Mouse (Mus musculus): Measurements from ENCODE around the gene Men1. TPM values are rescaled to one million over a fixed set of nuclear protein-coding genes. Genes with fewer than 3 reads are reported as not detected.

Men1 gene
- total RNA-seq, 2 experiments from 2014 or later: 63.3 to 64.8 TPM

GRCm38 (mm10) chr19:6363411-6364240 lies 28.8 kb downstream of the Men1 start, which contains the start of gene Sf1:
Gene Sf1, plus strand, starts transcription at chr19:6363690.
- peak; percentile 96 for DNase-seq (ENCODE audit: extremely low spot score in 1 of 2, low spot score in 1 of 2)

GRCm38 (mm10) chr19:6364317-6364725 lies 29.5 kb downstream of the Men1 start:
- DNase-seq (ENCODE audit: extremely low spot score in 1 of 2, low spot score in 1 of 2): peak; percentile 85 to 88

- no peak for DNase-seq (ENCODE audit: extremely low spot score in 1 of 2, low spot score in 1 of 2)
These were observed 30.1 kb downstream of the Men1 start for GRCm38 (mm10) chr19:6364842-6365241.

- DNase-seq (ENCODE audit: extremely low spot score in 1 of 2, low spot score in 1 of 2): no peak
These were observed 35.4 kb downstream of the Men1 start for GRCm38 (mm10) chr19:6370175-6370574.

DNA sequence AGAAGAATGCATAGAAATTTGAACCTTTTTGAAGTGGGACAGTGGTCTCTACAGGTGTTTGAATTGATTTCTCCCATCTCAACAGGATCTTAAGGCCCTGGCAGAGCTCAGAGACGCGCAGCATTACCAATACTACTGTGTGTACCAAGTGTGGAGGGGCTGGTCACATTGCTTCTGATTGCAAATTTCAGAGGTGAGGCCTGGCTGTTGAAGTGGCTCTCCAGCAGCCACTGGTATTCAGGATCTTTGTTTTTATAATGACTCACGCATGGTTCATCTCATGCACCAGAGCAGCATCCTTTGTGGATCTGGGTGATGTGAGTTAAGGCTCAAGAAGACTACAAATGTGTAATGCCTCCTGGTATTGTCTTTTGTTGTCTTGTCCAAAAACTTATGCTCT lies 37.7 kb downstream of the Men1 start:
- DNase-seq (ENCODE audit: extremely low spot score in 1 of 2, low spot score in 1 of 2): no peak

DNA sequence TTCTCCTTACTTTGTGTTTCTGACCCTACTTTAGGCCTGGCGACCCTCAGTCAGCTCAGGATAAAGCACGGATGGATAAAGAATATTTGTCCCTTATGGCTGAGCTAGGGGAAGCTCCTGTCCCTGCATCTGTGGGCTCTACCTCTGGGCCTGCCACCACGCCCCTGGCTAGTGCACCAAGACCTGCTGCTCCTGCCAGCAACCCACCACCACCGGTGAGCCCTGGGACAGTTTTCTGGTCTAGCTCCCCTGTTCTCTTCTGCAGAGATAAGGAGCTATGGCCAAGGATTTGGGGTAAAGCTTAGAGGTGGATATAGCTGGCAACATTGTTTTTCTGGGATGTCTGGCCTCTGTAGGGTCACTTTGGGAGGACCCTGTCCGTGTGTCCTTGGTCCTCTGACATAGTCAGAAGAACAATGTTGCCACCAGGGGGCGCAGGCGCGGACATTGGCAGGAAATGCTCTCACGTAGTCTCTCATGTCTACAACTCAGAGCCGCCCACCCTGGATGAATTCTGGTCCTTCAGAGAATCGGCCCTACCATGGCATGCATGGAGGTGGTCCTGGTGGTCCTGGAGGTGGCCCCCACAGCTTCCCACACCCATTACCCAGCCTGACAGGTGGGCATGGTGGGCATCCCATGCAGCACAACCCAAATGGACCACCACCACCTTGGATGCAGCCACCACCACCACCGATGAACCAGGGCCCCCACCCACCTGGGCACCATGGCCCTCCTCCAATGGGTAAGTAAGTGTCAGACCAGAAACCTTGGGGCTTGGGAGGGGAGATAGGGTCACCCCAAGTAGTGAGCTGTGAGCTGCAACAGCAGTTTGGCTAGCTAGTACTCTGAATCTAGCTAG lies 39.0 kb downstream of the Men1 start:
- peak; percentile 69 to 94 for DNase-seq (ENCODE audit: extremely low spot score in 1 of 2, low spot score in 1 of 2)

DNA sequence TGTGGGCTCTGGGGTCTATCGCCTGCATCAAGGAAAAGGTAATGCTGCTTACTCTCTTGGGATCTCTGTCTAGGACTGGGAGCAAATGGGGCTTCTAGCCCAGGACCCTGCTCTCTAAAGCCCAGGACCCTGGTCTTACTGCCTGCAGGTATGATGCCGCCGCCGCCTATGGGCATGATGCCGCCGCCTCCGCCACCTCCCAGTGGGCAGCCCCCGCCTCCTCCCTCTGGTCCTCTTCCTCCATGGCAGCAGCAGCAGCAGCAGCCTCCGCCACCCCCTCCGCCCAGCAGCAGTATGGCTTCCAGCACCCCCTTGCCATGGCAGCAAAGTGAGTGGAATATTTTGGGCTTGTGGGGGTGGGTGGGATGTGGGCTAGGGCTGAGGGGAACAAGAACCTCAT lies 39.8 kb downstream of the Men1 start:
- no peak for DNase-seq (ENCODE audit: extremely low spot score in 1 of 2, low spot score in 1 of 2)

- no peak for DNase-seq (ENCODE audit: extremely low spot score in 1 of 2, low spot score in 1 of 2)
These were observed 40.9 kb downstream of the Men1 start for GRCm38 (mm10) chr19:6375423-6376254.

GRCm38 (mm10) chr19:6376255-6376564 lies 41.4 kb downstream of the Men1 start:
- peak in 1 of 2 experiments; percentile 76 for DNase-seq (ENCODE audit: extremely low spot score in 1 of 2, low spot score in 1 of 2)

GRCm38 (mm10) chr19:6376643-6377042 lies 41.9 kb downstream of the Men1 start:
- DNase-seq (ENCODE audit: extremely low spot score in 1 of 2, low spot score in 1 of 2): no peak

GRCm38 (mm10) chr19:6377327-6378040 lies 42.7 kb downstream of the Men1 start:
- no peak for DNase-seq (ENCODE audit: extremely low spot score in 1 of 2, low spot score in 1 of 2)

DNA sequence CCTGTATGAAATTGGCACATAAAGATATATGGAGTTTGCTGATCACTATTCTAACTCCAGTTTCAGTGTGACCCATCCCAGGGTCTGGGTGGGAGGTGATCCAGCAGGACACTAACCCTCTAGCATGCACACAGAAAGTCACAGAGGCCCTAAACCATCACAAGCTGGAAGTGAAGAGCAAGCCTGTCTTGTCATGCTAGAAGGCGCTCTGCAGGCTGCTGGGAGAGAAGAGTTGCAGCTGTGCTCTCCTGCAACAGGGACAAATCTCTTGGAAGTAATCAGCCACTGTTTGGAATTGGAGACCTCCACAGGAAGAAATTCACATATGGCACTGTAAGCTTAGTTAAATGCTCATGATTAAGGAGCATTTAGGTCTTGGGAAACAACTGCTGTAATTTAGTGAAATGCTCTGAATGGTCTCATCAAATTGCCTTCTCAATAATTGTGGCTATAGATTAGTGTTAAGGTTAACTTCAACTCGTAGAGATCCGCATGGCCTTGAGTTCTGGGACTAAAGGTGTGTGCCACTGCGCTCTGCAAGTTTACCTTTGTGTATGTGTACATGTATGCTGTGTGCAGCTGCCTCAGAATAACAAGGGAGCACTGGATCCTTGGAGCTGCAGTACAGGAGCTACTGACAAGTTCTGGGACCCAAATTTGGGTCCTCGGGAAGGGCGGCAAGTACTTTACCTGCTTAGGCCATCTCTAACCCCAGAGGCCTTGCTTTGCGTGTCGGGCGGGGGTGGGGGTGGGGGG lies 45.8 kb downstream of the Men1 start:
- no peak for DNase-seq (ENCODE audit: extremely low spot score in 1 of 2, low spot score in 1 of 2)

GRCm38 (mm10) chr19:6381238-6381637 lies 46.5 kb downstream of the Men1 start:
- no peak for DNase-seq (ENCODE audit: extremely low spot score in 1 of 2, low spot score in 1 of 2)

DNA sequence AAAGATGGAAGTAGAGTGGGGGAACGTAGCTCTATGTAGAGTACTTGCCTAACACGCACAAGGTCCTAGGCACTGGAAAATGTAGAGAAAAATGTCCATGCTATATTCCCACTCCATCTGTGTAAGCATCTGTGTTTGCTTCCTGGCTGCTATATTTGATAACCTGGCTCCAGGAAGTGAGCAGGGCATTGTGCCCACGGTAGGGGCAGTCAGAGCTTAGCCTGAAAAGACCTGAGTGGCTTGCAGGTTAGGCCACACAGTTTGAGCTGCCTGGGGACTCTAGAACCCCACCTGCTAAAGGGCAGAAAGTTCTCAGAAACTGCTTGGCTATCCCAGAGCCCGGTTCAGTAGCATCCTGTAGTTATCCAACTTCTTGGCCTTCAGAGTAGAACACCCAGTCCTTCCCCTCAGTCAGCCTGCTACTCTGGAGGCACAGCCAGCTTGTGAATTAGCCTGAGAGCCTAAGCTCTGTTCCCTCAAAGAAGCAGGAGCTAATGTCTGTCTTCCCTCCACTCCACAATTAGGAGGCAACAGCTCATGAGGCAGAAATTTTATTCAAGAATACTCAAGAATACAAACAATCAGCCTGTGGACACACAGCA lies 47.6 kb downstream of the Men1 start:
- DNase-seq (ENCODE audit: extremely low spot score in 1 of 2, low spot score in 1 of 2): no peak

- DNase-seq (ENCODE audit: extremely low spot score in 1 of 2, low spot score in 1 of 2): no peak
These were observed 48.7 kb downstream of the Men1 start for GRCm38 (mm10) chr19:6383470-6383869.

DNA sequence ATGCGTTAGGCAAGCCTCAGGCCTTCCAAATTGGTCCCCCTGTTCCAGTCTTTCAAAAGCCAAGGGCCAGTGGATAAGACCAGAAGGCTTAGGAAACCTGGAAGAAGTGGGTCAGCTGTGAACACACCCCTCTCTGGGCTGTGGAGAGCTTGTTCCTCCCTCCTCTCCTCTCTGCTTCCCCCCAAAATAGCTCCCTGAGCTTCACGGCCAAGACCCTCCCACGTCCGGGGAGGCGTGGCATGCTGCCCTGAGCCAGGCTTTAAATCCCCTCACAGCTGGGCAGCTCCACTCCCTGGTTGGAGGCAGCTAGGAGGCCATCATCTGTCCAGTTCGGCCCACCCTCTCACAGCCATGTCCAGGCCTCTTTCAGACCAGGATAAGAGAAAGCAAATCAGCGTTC lies 49.3 kb downstream of the Men1 start, which contains the start of gene Pygm:
Gene Pygm (plus strand): TSS at position 272 of the 400 bp plus-strand sequence.
- no peak for DNase-seq (ENCODE audit: extremely low spot score in 1 of 2, low spot score in 1 of 2)

DNA sequence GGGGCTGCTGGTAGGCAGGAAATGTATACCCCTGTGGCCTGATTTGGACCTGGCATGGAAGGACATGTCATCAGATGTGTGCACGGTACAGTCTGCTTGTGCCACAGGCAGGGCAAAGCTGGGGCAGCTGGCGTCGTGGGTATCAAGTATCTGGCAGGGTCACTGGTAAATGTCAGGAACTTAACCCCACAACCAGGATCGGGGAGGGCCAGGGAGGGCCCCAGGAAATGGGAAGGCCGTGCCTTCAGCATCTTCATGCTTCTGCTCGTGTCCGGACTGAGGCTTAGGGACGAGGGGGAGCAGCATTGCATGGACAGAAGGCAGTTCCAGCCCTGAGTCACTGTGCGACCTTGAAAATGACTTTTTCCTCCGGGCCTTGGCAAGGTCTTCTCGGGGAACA lies 50.2 kb downstream of the Men1 start:
- no peak for DNase-seq (ENCODE audit: extremely low spot score in 1 of 2, low spot score in 1 of 2)

DNA sequence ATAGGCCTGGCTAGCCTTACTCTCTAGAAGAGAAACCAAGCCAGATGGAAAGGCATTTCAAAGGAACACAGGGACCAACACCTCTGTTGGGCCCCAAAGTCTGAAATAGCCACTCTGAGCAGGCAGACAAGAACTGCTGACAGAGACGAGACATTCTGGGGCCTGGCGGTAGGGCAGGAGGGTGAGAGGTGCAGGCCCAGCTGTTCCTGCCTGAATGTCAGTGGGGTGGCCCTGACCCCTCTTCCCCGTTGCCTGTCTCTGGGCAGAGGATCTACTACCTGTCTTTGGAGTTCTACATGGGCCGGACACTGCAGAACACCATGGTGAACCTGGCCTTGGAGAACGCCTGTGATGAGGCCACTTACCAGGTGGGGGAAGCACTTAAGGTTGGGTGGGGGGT lies 50.6 kb downstream of the Men1 start:
- DNase-seq (ENCODE audit: extremely low spot score in 1 of 2, low spot score in 1 of 2): no peak

GRCm38 (mm10) chr19:6385821-6386220 lies 51.0 kb downstream of the Men1 start:
- no peak for DNase-seq (ENCODE audit: extremely low spot score in 1 of 2, low spot score in 1 of 2)

Data from layer of hippocampus, postnatal 25 days (tissue).